Mouse (Mus musculus): ENCODE measurements around the gene Rsrc1.

GRCm38 (mm10) chr3:67308725-67309124 is 327.5 kb downstream of the Rsrc1 start:
- TF ChIP-seq EP300 (IDR thresholded peaks at IDR 0.05; ENCODE audit: low read depth), result no peak
- no peak for TF ChIP-seq CTCF (IDR thresholded peaks at IDR 0.05; ENCODE audit: low read depth)

All from heart, postnatal 0 days (tissue).